Comparison of ENCODE assay signal across 32 mouse cellular contexts in genomic region chr9:64236056-64236455, GRCm38 (mm10). TPM values are rescaled to one million over a fixed set of nuclear protein-coding genes. Genes with fewer than 3 reads are reported as not detected.
"Had no signal": no experiment of that assay in that cellular context is flagged by ENCODE, and none has a peak within 500 bp of the region (broad histone marks: within the 10 kb centered on the region; RNA-seq: fewer than 3 reads in every experiment).

No protein-coding gene starts in this region.

- H3K9ac ChIP-seq: limb, embryonic 12.5 days; limb, embryonic 13.5 days; limb, embryonic 15.5 days; liver, embryonic 12.5 days; liver, embryonic 13.5 days; liver, embryonic 14.5 days; liver, embryonic 15.5 days; liver, postnatal 0 days; lung, embryonic 14.5 days; lung, embryonic 15.5 days; midbrain, embryonic 12.5 days; midbrain, embryonic 13.5 days; midbrain, embryonic 15.5 days; neural tube, embryonic 12.5 days had no signal

- ATAC-seq: liver, embryonic 12.5 days; liver, postnatal 0 days; lung, postnatal 0 days; midbrain, embryonic 13.5 days; midbrain, embryonic 15.5 days had no signal

- H3K27me3 ChIP-seq: limb, embryonic 12.5 days; limb, embryonic 13.5 days; limb, embryonic 15.5 days; liver, embryonic 12.5 days; liver, embryonic 13.5 days; liver, embryonic 15.5 days; lung, embryonic 15.5 days; megakaryocyte, embryonic 14.5 days; midbrain, embryonic 12.5 days; midbrain, embryonic 13.5 days; midbrain, embryonic 15.5 days; neural tube, embryonic 12.5 days had no signal

- H3K4me3 ChIP-seq: left cerebral cortex, adult 2 months; limb, embryonic 10.5 days; limb, embryonic 12.5 days; limb, embryonic 13.5 days; limb, embryonic 15.5 days; liver, embryonic 12.5 days; liver, embryonic 13.5 days; liver, embryonic 15.5 days; lung, embryonic 15.5 days; megakaryocyte, embryonic 14.5 days; midbrain, embryonic 10.5 days; midbrain, embryonic 12.5 days; midbrain, embryonic 13.5 days; midbrain, embryonic 15.5 days; myocyte; neural tube, embryonic 12.5 days had no signal

- H3K36me3 ChIP-seq: limb, embryonic 15.5 days; liver, embryonic 13.5 days; lung, embryonic 15.5 days; midbrain, embryonic 12.5 days; midbrain, embryonic 13.5 days; midbrain, embryonic 15.5 days; neural tube, embryonic 12.5 days had no signal

- H3K4me2 ChIP-seq: limb, embryonic 12.5 days; limb, embryonic 13.5 days; limb, embryonic 15.5 days; liver, embryonic 11.5 days; liver, embryonic 12.5 days; liver, embryonic 13.5 days; liver, embryonic 15.5 days; lung, embryonic 14.5 days; lung, embryonic 15.5 days; midbrain, embryonic 12.5 days; midbrain, embryonic 13.5 days; midbrain, embryonic 15.5 days; neural tube, embryonic 12.5 days had no signal

- H3K27ac ChIP-seq: left cerebral cortex, adult 2 months; limb, embryonic 10.5 days; limb, embryonic 12.5 days; limb, embryonic 13.5 days; limb, embryonic 15.5 days; liver, embryonic 12.5 days; liver, embryonic 13.5 days; liver, embryonic 14.5 days; liver, embryonic 15.5 days; lung, embryonic 15.5 days; macrophage; midbrain, embryonic 10.5 days; midbrain, embryonic 12.5 days; midbrain, embryonic 13.5 days; midbrain, embryonic 15.5 days; neural tube, embryonic 12.5 days had no signal

- H3K9me3 ChIP-seq: limb, embryonic 10.5 days; limb, embryonic 12.5 days; limb, embryonic 13.5 days; limb, embryonic 15.5 days; liver, embryonic 12.5 days; liver, embryonic 13.5 days; liver, embryonic 15.5 days; lung, embryonic 15.5 days; megakaryocyte, embryonic 14.5 days; midbrain, embryonic 10.5 days; midbrain, embryonic 12.5 days; midbrain, embryonic 13.5 days; midbrain, embryonic 15.5 days; neural tube, embryonic 12.5 days had no signal

- DNase-seq: left cerebral cortex, postnatal 4 days; liver; liver, embryonic 13.5 days; liver, postnatal 0 days; lung, adult 18-20 months; lung, adult 2 months; lung, embryonic 14.5 days; lung, postnatal 10 days; lung, postnatal 14 days; lung, postnatal 36 days; lung, postnatal 4 days; midbrain, embryonic 14.5 days had no signal

RNA-seq across cellular contexts. Expression of gene Uchl4, which starts 1.1 kb away (rescaled TPM):
- polyA plus RNA-seq: liver, adult 2 months; lung, adult 2 months had no signal
